In the genomic region with DNA sequence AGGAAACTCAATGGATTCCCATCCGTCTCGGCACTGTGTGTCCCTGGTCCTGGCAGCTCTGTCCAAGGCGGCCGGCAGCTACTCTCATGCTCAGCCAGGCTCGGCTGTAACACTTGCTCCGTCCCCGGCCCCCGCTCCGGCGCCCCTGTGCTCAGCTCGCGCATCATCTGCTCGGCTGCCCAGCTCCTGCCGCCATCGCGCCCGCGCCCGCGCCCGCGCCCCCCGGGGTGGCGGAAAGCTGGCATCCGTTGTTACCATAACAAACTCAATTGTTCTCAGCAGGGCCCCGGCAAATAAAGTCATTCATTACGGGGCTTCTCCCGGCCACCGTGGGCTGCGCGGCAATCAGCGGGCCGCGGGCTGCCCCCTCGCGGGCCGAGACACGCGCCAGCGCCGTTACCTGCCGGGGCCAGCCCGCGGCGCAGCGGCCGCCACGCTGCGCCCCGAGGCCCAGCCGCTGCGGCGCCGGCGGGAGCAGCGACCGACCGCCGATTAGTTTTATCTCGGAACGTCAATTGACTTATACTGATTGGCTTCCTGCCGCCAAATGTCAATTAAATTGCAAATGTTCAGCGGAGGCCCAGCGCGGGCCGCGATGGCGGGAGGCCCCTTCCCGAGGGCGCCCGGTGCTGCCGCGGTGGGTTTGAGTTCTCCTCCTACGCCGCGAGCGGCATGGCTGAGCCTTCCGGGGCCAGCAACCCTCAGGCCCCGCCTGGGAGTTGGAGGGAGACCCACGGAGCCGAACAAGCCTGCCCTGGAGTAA, we compare ENCODE assay signal across 9 mouse cellular contexts. TPM values are rescaled to one million over a fixed set of nuclear protein-coding genes. Genes with fewer than 3 reads are reported as not detected.
DNase-seq lines count a peak whose midpoint lies in the region; ATAC-seq lines count a peak whose summit lies in the region.
"Had no signal": no experiment of that assay in that cellular context is flagged by ENCODE, and none has a peak within 500 bp of the region (broad histone marks: within the 10 kb centered on the region; RNA-seq: fewer than 3 reads in every experiment).

No protein-coding gene starts in this region.

- no peaks in the 10 kb centered on the region for H3K9me3 ChIP-seq in heart, embryonic 13.5 days
- no peaks in the 10 kb centered on the region for H3K9me3 ChIP-seq in hindbrain, embryonic 10.5 days
- H3K9me3 ChIP-seq in liver, embryonic 13.5 days (replicated peaks) = no peaks in the 10 kb centered on the region

- ATAC-seq in heart, embryonic 13.5 days (ENCODE audit: extremely low read depth, insufficient number of reproducible peaks, low FRiP score, low TSS enrichment) = no peak
- ATAC-seq in liver, embryonic 13.5 days (ENCODE audit: low read depth) = no peak

- no peak for DNase-seq in heart, postnatal 36 days
- DNase-seq in Muller cell, postnatal 12 days (ENCODE audit: inconsistent ontology term) = peak; percentile 70
- DNase-seq in embryo, embryonic 10.5 days (ENCODE audit: low spot score) = peak; percentile 72
- peak; percentile 68 for DNase-seq in hindbrain, embryonic 10.5 days (ENCODE audit: low spot score)
- no peak for DNase-seq in liver, embryonic 13.5 days
- peak; percentile 47 for DNase-seq in right cerebral cortex, postnatal 4 days
- no peak for DNase-seq in spleen, adult 12 weeks (ENCODE audit: low spot score)

- H3K4me1 ChIP-seq in heart, embryonic 13.5 days = peaks cover 10% of the 10 kb centered on the region
- H3K4me1 ChIP-seq in hindbrain, embryonic 10.5 days (replicated peaks) = peaks cover 31% of the 10 kb centered on the region
- no peaks in the 10 kb centered on the region for H3K4me1 ChIP-seq in liver, embryonic 13.5 days (replicated peaks)

- WGBS in heart, embryonic 13.5 days = under 1% methylated on average over 81 of the region's 81 CpGs
- under 1% methylated on average over 81 of the region's 81 CpGs for WGBS in hindbrain, embryonic 10.5 days
- WGBS in liver, embryonic 13.5 days (ENCODE audit: insufficient replicate concordance) = under 1% methylated on average over 81 of the region's 81 CpGs

- H3K4me3 ChIP-seq in heart, embryonic 13.5 days = peak overlapping the region; percentile 63
- peak overlapping the region; percentile 65 for H3K4me3 ChIP-seq in hindbrain, embryonic 10.5 days
- peak overlapping the region; percentile 40 for H3K4me3 ChIP-seq in liver, embryonic 13.5 days (replicated peaks)

- H3K4me2 ChIP-seq in heart, embryonic 13.5 days = peak overlapping the region; percentile 97
- peak overlapping the region; percentile 65 for H3K4me2 ChIP-seq in liver, embryonic 13.5 days

- H3K36me3 ChIP-seq in heart, embryonic 13.5 days = no peaks in the 10 kb centered on the region
- H3K36me3 ChIP-seq in hindbrain, embryonic 10.5 days = peaks cover 4% of the 10 kb centered on the region; the same call in 1 of the 2 replicates
- no peaks in the 10 kb centered on the region for H3K36me3 ChIP-seq in liver, embryonic 13.5 days

- H3K9ac ChIP-seq in heart, embryonic 13.5 days = peak overlapping the region; percentile 71
- no peak overlapping the region for H3K9ac ChIP-seq in liver, embryonic 13.5 days

- no peak overlapping the region for H3K27ac ChIP-seq in heart, embryonic 13.5 days (replicated peaks)
- H3K27ac ChIP-seq in hindbrain, embryonic 10.5 days = peak overlapping the region; percentile 82
- H3K27ac ChIP-seq in liver, embryonic 13.5 days = no peak overlapping the region

- intact Hi-C loops in heart, postnatal 36 days (cut with DNase I) = no loop called here

- peaks cover 91% of the 10 kb centered on the region for H3K27me3 ChIP-seq in heart, embryonic 13.5 days (replicated peaks)
- H3K27me3 ChIP-seq in hindbrain, embryonic 10.5 days (ENCODE audit: insufficient read depth, poor library complexity, severe bottlenecking) = peaks cover 92% of the 10 kb centered on the region
- H3K27me3 ChIP-seq in liver, embryonic 13.5 days = peaks cover 67% of the 10 kb centered on the region

RNA-seq across cellular contexts. Expression of gene Pax5, which starts 46.1 kb away (rescaled TPM):
- polyA plus RNA-seq in heart, embryonic 13.5 days (2015; fragmentation: Nextera tagmentation; extraction: Ambion mirVana) = 0.07 TPM in 1 of 2 replicates, not detected in the other
- under 1 TPM; 0.72 to 0.73 TPM for total RNA-seq in heart, postnatal 36 days (2021)
- 4.4 and 4.9 TPM in 2 replicates for polyA plus RNA-seq in hindbrain, embryonic 10.5 days (2016; fragmentation: Nextera tagmentation; extraction: Ambion mirVana)
- polyA plus RNA-seq in liver, embryonic 13.5 days (2015; fragmentation: Nextera tagmentation; extraction: Ambion mirVana) = 0.01 and 0.09 TPM in 2 replicates
- total RNA-seq: MEL had no signal

Comparison
In these comparisons a context has a peak if more than half of its experiments do, and no peak if none do; other contexts are left out.
1. DNase-seq: peak in Muller cell, postnatal 12 days (single experiment), embryo, embryonic 10.5 days (single experiment), hindbrain, embryonic 10.5 days (single experiment) and right cerebral cortex, postnatal 4 days (single experiment); none in heart, postnatal 36 days (0 of 2), liver, embryonic 13.5 days (single experiment) and spleen, adult 12 weeks (single experiment).
2. Peak in every context shown above with its lines, with median percentiles within 50 percentile points of each other: H3K4me3 ChIP-seq.